Mouse (Mus musculus) limb, embryonic 14.5 days (tissue): ENCODE measurements around the gene Ccdc86. TPM values are rescaled to one million over a fixed set of nuclear protein-coding genes. Genes with fewer than 3 reads are reported as not detected.

Experiments used
- ATAC-seq: fragments of 200-750 bp; cut with Nextera tagmentation; 2 replicates; pipeline ENCODE4 v1.8.0; 2017; ENCODE audit warnings: low read depth, moderate number of reproducible peaks, moderate TSS enrichment; ENCODE audit not compliant: low FRiP score
- DNase-seq: peaks from one replicate; pipeline ENCODE4 v3.0.0-alpha.2; 2015; ENCODE audit warnings: low spot score
- H3K27ac ChIP-seq: fragments of 300-500 bp; sonication (generic); replicated peaks from 2 replicates; pipeline ENCODE4 v1.5.1; 2014; ENCODE audit warnings: low read depth, mild to moderate bottlenecking, low read length, moderate library complexity, mixed read lengths
- H3K27me3 ChIP-seq: fragments of 300-500 bp; sonication (generic); 2 replicates; pipeline ENCODE4 v1.6.1; 2014; ENCODE audit warnings: low read length, mixed read lengths; ENCODE audit not compliant: control insufficient read depth, insufficient read depth
- H3K36me3 ChIP-seq: fragments of 300-500 bp; sonication (generic); 2 replicates; pipeline ENCODE4 v1.6.1; 2014; ENCODE audit warnings: mild to moderate bottlenecking, low read length, moderate library complexity, mixed read lengths; ENCODE audit not compliant: control insufficient read depth, insufficient read depth
- H3K4me1 ChIP-seq: fragments of 300-500 bp; sonication (generic); 2 replicates; pipeline ENCODE4 v1.6.1; 2014; ENCODE audit warnings: antibody characterized with exemption, low read length, mixed read lengths; ENCODE audit not compliant: control insufficient read depth, insufficient read depth
- H3K4me2 ChIP-seq: fragments of 300-500 bp; sonication (generic); replicated peaks from 2 replicates; pipeline ENCODE4 v1.6.1; 2014; ENCODE audit warnings: low read depth, mild to moderate bottlenecking, low read length, moderate library complexity; ENCODE audit not compliant: severe bottlenecking
- H3K4me3 ChIP-seq: fragments of 300-500 bp; sonication (generic); replicated peaks from 2 replicates; pipeline ENCODE4 v1.5.1; 2014; ENCODE audit warnings: low read length
- H3K9ac ChIP-seq: fragments of 300-500 bp; sonication (generic); 2 replicates; pipeline ENCODE4 v1.6.1; 2014; ENCODE audit warnings: mild to moderate bottlenecking, low read depth, low read length, moderate library complexity; ENCODE audit not compliant: severe bottlenecking
- H3K9me3 ChIP-seq: fragments of 300-500 bp; sonication (generic); 2 replicates; pipeline ENCODE4 v1.6.1; 2016; ENCODE audit warnings: low read length; ENCODE audit not compliant: control insufficient read depth
- POLR2A ChIP-seq: fragments of 200-500 bp; IDR thresholded peaks from 2 replicates; pipeline ENCODE4 v1.8.0; 2012; ENCODE audit warnings: inconsistent platforms, mild to moderate bottlenecking, moderate library complexity, borderline replicate concordance; ENCODE audit not compliant: insufficient read depth, insufficient read length; ENCODE audit errors: extremely low read depth
- WGBS: fragments of 180-500 bp; shearing (Covaris S2); extraction: QIAGEN DNeasy Blood & Tissue Kit; methylation state at CpG from one replicate; pipeline ENCODE4 v1.1.7; 2014; 5-methylcytosine and 5-hydroxymethylcytosine counted together
- polyA plus RNA-seq, 2 experiments: library from polyadenylated mRNA; depleted of rRNA in 1 of 2; stranded (reverse) in 1 of 2; unstranded in 1 of 2; fragments of >200 nt; fragmentation: Nextera tagmentation in 1 of 2; extraction: Ambion mirVana in 1 of 2; gene quantifications; 2 replicates each; pipeline versions ENCODE4 v1.2.1 to v1.2.3; 2012 to 2014

Gene Ccdc86
- polyA plus RNA-seq (2012; rRNA removed) (10.3 and 11.2 TPM in 2 replicates), polyA plus RNA-seq (2014; fragmentation: Nextera tagmentation; extraction: Ambion mirVana) (22.4 and 23.8 TPM in 2 replicates)

- ATAC-seq (peak; percentile 95), DNase-seq (peak; percentile 99)
- Histone ChIP-seq H3K27me3 (no peaks in the 10 kb centered on the region), H3K9ac (peak within 1 kb of the TSS; percentile 73), H3K36me3 (peaks cover 15% of the 10 kb centered on the region), H3K9me3 (no peaks in the 10 kb centered on the region), H3K4me3 (peak within 1 kb of the TSS; percentile 57), H3K27ac (no peak within 1 kb of the TSS), H3K4me1 (peaks cover 17% of the 10 kb centered on the region), H3K4me2 (peak within 1 kb of the TSS; percentile 99)
- WGBS = under 1% methylated on average over 30 of the region's 30 CpGs
- TF ChIP-seq POLR2A = peak; percentile 49; the same call in 1 of the 2 replicates
Observed at GRCm38 (mm10) chr19:10949112-10949511, at the start of gene Ccdc86. TSS of gene Ccdc86 (minus strand) at chr19:10949266.

- H3K27me3 ChIP-seq = no peaks in the 10 kb centered on the region
- no peak for TF ChIP-seq POLR2A
- no peaks in the 10 kb centered on the region for H3K9me3 ChIP-seq
- DNase-seq (no peak), ATAC-seq (no peak)
- H3K4me2 ChIP-seq = no peak within 1 kb of the TSS
- no peak within 1 kb of the TSS for H3K9ac ChIP-seq
- H3K4me1 ChIP-seq = no peaks in the 10 kb centered on the region
- no peak within 1 kb of the TSS for H3K4me3 ChIP-seq
- H3K36me3 ChIP-seq = no peaks in the 10 kb centered on the region
- 81% methylated on average over 7 of the region's 7 CpGs for WGBS
- H3K27ac ChIP-seq = no peak within 1 kb of the TSS
Observed at GRCm38 (mm10) chr19:10993150-10993549, 44.1 kb upstream of the Ccdc86 start, which contains the start of gene Ms4a15. TSS of gene Ms4a15 (minus strand) at chr19:10993250.

- Histone ChIP-seq H3K27ac (no peak overlapping the region), H3K4me3 (no peak overlapping the region), H3K27me3 (no peaks in the 10 kb centered on the region), H3K4me1 (no peaks in the 10 kb centered on the region), H3K36me3 (no peaks in the 10 kb centered on the region), H3K9me3 (no peaks in the 10 kb centered on the region), H3K9ac (no peak overlapping the region), H3K4me2 (no peak overlapping the region)
- no peak for ATAC-seq
- no peak for DNase-seq
- TF ChIP-seq POLR2A = no peak
Observed at GRCm38 (mm10) chr19:10991911-10992310, 42.8 kb upstream of the Ccdc86 start.

- no peak for TF ChIP-seq POLR2A
- no peaks in the 10 kb centered on the region for H3K36me3 ChIP-seq
- no peak overlapping the region for H3K4me3 ChIP-seq
- H3K27ac ChIP-seq = no peak overlapping the region
- no peak overlapping the region for H3K9ac ChIP-seq
- H3K27me3 ChIP-seq = no peaks in the 10 kb centered on the region
- ATAC-seq = no peak
- H3K4me1 ChIP-seq = no peaks in the 10 kb centered on the region
- H3K4me2 ChIP-seq = no peak overlapping the region
- no peaks in the 10 kb centered on the region for H3K9me3 ChIP-seq
- DNase-seq = no peak
- WGBS = 29% methylated on average over 1 of the region's 1 CpGs
Observed at GRCm38 (mm10) chr19:10990751-10991150, 41.7 kb upstream of the Ccdc86 start.

GRCm38 (mm10) chr19:10988563-10988962 is 39.5 kb upstream of the Ccdc86 start:
- no peaks in the 10 kb centered on the region for H3K4me1 ChIP-seq
- ATAC-seq (no peak), DNase-seq (no peak)
- H3K36me3 ChIP-seq = no peaks in the 10 kb centered on the region
- no peak overlapping the region for H3K27ac ChIP-seq
- no peak overlapping the region for H3K4me2 ChIP-seq
- no peaks in the 10 kb centered on the region for H3K27me3 ChIP-seq
- WGBS = 89% methylated on average over 1 of the region's 1 CpGs
- no peak for TF ChIP-seq POLR2A
- no peaks in the 10 kb centered on the region for H3K9me3 ChIP-seq
- H3K9ac ChIP-seq = no peak overlapping the region
- no peak overlapping the region for H3K4me3 ChIP-seq

- Histone ChIP-seq H3K4me1 (no peaks in the 10 kb centered on the region), H3K27me3 (no peaks in the 10 kb centered on the region), H3K9ac (no peak overlapping the region), H3K4me3 (no peak overlapping the region), H3K4me2 (no peak overlapping the region), H3K36me3 (no peaks in the 10 kb centered on the region), H3K27ac (no peak overlapping the region), H3K9me3 (no peaks in the 10 kb centered on the region)
- ATAC-seq = no peak
- no peak for TF ChIP-seq POLR2A
- DNase-seq = no peak
- 95% methylated on average over 4 of the region's 4 CpGs for WGBS
Observed at GRCm38 (mm10) chr19:10985889-10986288, 36.8 kb upstream of the Ccdc86 start.
